Mouse (Mus musculus) hindbrain, embryonic 11.5 days (tissue): ENCODE results near the gene Tlx3. TPM values are rescaled to one million over a fixed set of nuclear protein-coding genes. Genes with fewer than 3 reads are reported as not detected.

Experiments used
- ATAC-seq: fragments of 200-750 bp; cut with Nextera tagmentation; 2 replicates; pipeline ENCODE4 v1.8.0; 2017; ENCODE audit warnings: mild to moderate bottlenecking, moderate TSS enrichment, moderate library complexity; ENCODE audit not compliant: low FRiP score
- DNase-seq: peaks from one replicate; pipeline ENCODE4 v3.0.0-alpha.2; 2015; ENCODE audit warnings: low spot score
- H3K27ac ChIP-seq: fragments of 300-500 bp; sonication (generic); 2 replicates; pipeline ENCODE4 v1.5.1; 2014; ENCODE audit warnings: mild to moderate bottlenecking, low read depth, low read length
- H3K27me3 ChIP-seq: fragments of 300-500 bp; sonication (generic); 2 replicates; pipeline ENCODE4 v1.6.1; 2014; ENCODE audit warnings: mild to moderate bottlenecking, low read length, moderate library complexity, mixed read lengths; ENCODE audit not compliant: control insufficient read depth, insufficient read depth
- H3K36me3 ChIP-seq: fragments of 300-500 bp; sonication (generic); 2 replicates; pipeline ENCODE4 v1.6.1; 2014; ENCODE audit warnings: mild to moderate bottlenecking, low read length, moderate library complexity, mixed read lengths; ENCODE audit not compliant: control insufficient read depth, insufficient read depth
- H3K4me1 ChIP-seq: fragments of 300-500 bp; sonication (generic); replicated peaks from 2 replicates; pipeline ENCODE4 v1.6.1; 2014; ENCODE audit warnings: low read length, mixed read lengths; ENCODE audit not compliant: control insufficient read depth, insufficient read depth
- H3K4me2 ChIP-seq: fragments of 300-500 bp; sonication (generic); replicated peaks from 2 replicates; pipeline ENCODE4 v1.6.1; 2014; ENCODE audit warnings: mild to moderate bottlenecking, low read depth, low read length
- H3K4me3 ChIP-seq: fragments of 300-500 bp; sonication (generic); 2 replicates; pipeline ENCODE4 v1.5.1; 2014; ENCODE audit warnings: low read depth, low read length
- H3K9ac ChIP-seq: fragments of 300-500 bp; sonication (generic); 2 replicates; pipeline ENCODE4 v1.6.1; 2014; ENCODE audit warnings: low read depth, low read length
- H3K9me3 ChIP-seq: fragments of 300-500 bp; sonication (generic); 2 replicates; pipeline ENCODE4 v1.6.1; 2016; ENCODE audit warnings: low read length; ENCODE audit not compliant: control insufficient read depth
- WGBS: fragments of 180-500 bp; shearing (Covaris S2); extraction: QIAGEN DNeasy Blood & Tissue Kit; methylation state at CpG from one replicate; pipeline ENCODE4 v1.1.7; 2014; 5-methylcytosine and 5-hydroxymethylcytosine counted together
- polyA plus RNA-seq: library from polyadenylated mRNA; unstranded; fragments of >200 nt; fragmentation: Nextera tagmentation; extraction: Ambion mirVana; gene quantifications from 2 replicates; pipeline ENCODE4 v1.2.1, GENCODE M21; 2014

The Tlx3 gene
- polyA plus RNA-seq, result 12.9 and 19.0 TPM in 2 replicates

DNA sequence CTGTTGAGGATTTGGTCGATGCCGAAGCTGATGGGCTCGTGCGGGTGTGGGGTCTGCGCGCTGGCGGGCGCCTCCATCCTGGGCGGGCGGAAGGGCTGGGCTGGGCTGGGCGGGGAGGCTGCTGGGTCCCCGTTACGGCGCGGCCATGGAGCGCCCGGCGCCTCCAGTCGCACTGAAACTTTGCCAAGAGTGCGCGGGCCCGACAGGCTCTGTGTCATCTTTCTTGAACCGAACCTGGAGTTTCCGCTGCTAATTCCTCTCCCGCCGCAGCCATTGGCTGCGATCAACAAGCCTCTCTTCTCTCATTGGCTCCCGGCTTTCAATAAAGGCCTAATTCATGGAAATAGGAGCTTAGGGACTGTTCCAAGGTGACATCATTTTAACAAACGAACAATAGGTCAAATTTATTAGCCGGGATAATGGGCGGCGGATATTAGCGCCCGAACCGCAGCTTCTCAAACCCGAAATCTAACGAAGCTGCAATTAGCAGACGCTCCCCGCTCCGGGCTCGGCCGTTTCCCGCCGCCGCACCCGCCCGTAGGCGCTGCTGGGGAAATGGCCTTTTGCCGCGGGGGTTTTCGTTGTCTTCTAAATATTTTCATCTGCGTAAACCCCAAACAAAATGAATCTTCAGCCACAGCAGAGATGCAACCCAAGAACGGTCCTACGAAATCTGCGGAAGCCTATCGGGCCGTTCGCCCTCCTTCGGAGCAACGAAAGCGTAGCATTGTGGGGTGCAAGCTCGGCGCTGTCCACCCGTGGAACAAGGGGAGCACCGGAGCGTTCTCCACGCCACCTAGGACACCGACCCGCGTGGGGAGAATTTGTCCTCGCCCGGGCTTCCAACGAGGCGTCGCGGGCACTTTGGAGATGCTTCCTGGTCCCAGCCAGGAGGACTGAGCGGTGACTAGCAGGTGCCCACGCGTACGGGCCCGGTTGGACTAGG is at the start of gene Tlx3:
Tlx3 (minus strand) TSS at position 207 of the 946 bp plus-strand sequence.
- Histone ChIP-seq H3K4me3 (peak within 1 kb of the TSS; percentile 38), H3K4me2 (peak within 1 kb of the TSS; percentile 56), H3K27me3 (peaks cover 76% of the 10 kb centered on the region), H3K27ac (peak within 1 kb of the TSS; percentile 61), H3K9me3 (no peaks in the 10 kb centered on the region), H3K36me3 (no peaks in the 10 kb centered on the region), H3K9ac (peak within 1 kb of the TSS; percentile 31), H3K4me1 (peaks cover 23% of the 10 kb centered on the region)
- ATAC-seq, result peak; percentile 65
- DNase-seq, result peak; percentile 78
- WGBS, result under 1% methylated on average over 78 of the region's 81 CpGs

- Histone ChIP-seq H3K4me2 (no peak overlapping the region), H3K27ac (no peak overlapping the region)
These were observed 36.9 kb upstream of the Tlx3 start for GRCm38 (mm10) chr11:33240295-33240694.

GRCm38 (mm10) chr11:33234134-33234533 is 30.7 kb upstream of the Tlx3 start:
- peak; percentile 72 for ATAC-seq

More at GRCm38 (mm10) chr11:33240295-33240694, 36.9 kb upstream of the Tlx3 start:
- WGBS, result 67% methylated on average over 3 of the region's 3 CpGs
- ATAC-seq (no peak; the same call in 1 of the 2 replicates), DNase-seq (no peak)
- no peaks in the 10 kb centered on the region for H3K36me3 ChIP-seq
- H3K27me3 ChIP-seq, result no peaks in the 10 kb centered on the region
- no peak overlapping the region for H3K4me3 ChIP-seq
- no peaks in the 10 kb centered on the region for H3K9me3 ChIP-seq
- no peaks in the 10 kb centered on the region for H3K4me1 ChIP-seq
- no peak overlapping the region for H3K9ac ChIP-seq

DNA sequence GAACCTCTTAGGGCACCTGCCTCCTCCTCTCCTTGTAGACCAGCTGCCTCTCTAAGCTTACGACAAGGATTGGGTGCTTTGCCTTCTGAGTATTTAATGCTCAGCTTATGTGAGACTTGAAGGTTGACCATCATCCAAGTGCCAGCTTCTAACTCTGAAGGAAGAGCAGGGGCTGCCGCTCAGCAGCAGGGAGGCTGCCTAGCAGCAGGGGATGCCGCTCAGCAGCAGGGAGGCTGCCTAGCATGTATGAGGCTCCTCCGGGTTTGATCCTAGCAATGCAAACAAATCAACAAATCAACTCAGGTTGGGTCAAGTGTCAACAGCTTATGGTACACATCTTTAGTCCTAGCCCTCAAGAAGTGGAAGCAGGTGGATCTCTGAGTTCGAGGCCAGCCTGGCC is 28.7 kb upstream of the Tlx3 start:
- Histone ChIP-seq H3K27me3 (no peaks in the 10 kb centered on the region; the same call in 1 of the 2 replicates), H3K4me3 (no peak overlapping the region), H3K9ac (no peak overlapping the region), H3K4me2 (no peak overlapping the region), H3K9me3 (no peaks in the 10 kb centered on the region), H3K36me3 (no peaks in the 10 kb centered on the region), H3K27ac (no peak overlapping the region), H3K4me1 (no peaks in the 10 kb centered on the region)
- 71% methylated on average over 5 of the region's 5 CpGs for WGBS
- ATAC-seq, result no peak
- DNase-seq, result no peak

More at GRCm38 (mm10) chr11:33234134-33234533, 30.7 kb upstream of the Tlx3 start:
- H3K27ac ChIP-seq, result no peak overlapping the region
- no peaks in the 10 kb centered on the region for H3K36me3 ChIP-seq
- no peaks in the 10 kb centered on the region for H3K27me3 ChIP-seq
- no peak overlapping the region for H3K4me3 ChIP-seq
- no peaks in the 10 kb centered on the region for H3K4me1 ChIP-seq
- H3K4me2 ChIP-seq, result no peak overlapping the region
- peak; percentile 58 for DNase-seq
- 50% methylated on average over 3 of the region's 3 CpGs for WGBS
- H3K9ac ChIP-seq, result no peak overlapping the region
- no peaks in the 10 kb centered on the region for H3K9me3 ChIP-seq

GRCm38 (mm10) chr11:33228186-33228585 is 24.8 kb upstream of the Tlx3 start:
- Histone ChIP-seq H3K4me3 (no peak overlapping the region), H3K9ac (no peak overlapping the region), H3K4me2 (no peak overlapping the region), H3K9me3 (no peaks in the 10 kb centered on the region), H3K27me3 (no peaks in the 10 kb centered on the region; the same call in 1 of the 2 replicates), H3K36me3 (no peaks in the 10 kb centered on the region), H3K27ac (no peak overlapping the region), H3K4me1 (no peaks in the 10 kb centered on the region)
- WGBS, result 90% methylated on average over 2 of the region's 2 CpGs
- DNase-seq (no peak), ATAC-seq (no peak)

DNA sequence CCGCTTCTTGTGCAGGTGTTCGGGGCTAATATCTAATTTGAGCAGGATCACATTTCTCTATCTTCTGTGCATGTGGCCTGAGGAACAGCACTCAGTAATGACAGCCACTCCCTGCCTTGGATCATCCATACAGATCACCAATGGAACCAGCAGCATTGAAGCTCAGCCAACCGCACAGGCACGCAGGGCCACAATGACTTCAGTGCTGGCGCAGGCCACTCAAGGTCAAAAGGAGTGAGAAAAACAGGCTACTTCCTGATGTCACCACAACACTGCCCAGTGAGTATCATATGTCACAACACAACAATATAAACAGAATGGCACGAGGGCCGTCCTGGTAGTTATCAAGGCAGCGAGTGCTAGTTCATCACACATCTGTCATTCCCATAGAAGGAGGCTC is 23.1 kb upstream of the Tlx3 start:
- no peaks in the 10 kb centered on the region for H3K4me1 ChIP-seq
- H3K27ac ChIP-seq, result no peak overlapping the region
- ATAC-seq (no peak), DNase-seq (no peak)
- H3K27me3 ChIP-seq, result no peaks in the 10 kb centered on the region; the same call in 1 of the 2 replicates
- no peak overlapping the region for H3K9ac ChIP-seq
- H3K36me3 ChIP-seq, result no peaks in the 10 kb centered on the region
- no peaks in the 10 kb centered on the region for H3K9me3 ChIP-seq
- 66% methylated on average over 8 of the region's 8 CpGs for WGBS
- H3K4me2 ChIP-seq, result no peak overlapping the region
- H3K4me3 ChIP-seq, result no peak overlapping the region

DNA sequence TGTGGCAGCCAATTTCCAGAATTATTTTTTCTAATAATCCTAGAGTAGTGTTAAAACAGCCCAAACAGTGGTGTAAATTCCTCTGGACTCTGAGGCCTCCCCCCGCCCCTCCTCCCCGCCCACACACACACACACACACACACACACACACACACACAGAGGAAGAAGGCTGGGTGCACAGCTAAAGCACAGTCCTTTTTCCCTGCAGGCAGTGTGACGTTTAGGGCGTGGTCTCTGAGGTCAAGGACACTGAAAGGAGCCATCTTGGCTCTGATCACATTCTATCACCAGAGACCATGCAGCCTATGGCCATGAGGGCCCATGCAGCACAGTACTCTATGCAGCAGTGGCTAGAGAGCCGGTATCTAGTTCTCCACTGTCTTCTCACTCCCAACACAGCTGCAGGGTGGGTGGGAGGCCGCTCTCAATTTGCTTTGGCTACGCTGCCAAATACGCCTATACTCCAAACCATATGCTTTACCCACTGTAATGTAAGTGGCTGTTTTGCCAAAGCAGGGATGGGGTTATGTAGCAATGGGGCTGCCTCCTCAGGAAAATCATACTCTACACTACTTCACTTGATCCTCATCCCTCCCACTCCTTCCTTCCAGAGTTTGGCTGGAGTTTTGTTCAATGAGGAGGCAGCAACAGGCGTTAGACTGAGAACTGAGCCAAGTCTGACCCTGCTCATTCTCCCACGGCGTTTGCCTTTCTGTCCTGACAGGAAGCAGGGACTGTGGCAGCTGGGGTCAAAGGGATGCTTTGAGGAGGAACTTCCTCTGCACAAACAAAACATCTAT is 18.4 kb upstream of the Tlx3 start:
- DNase-seq (no peak), ATAC-seq (no peak)
- Histone ChIP-seq H3K4me3 (no peak overlapping the region), H3K9ac (no peak overlapping the region), H3K4me1 (no peaks in the 10 kb centered on the region), H3K4me2 (no peak overlapping the region), H3K9me3 (no peaks in the 10 kb centered on the region), H3K27ac (no peak overlapping the region), H3K36me3 (no peaks in the 10 kb centered on the region), H3K27me3 (no peaks in the 10 kb centered on the region)
- 75% methylated on average over 11 of the region's 11 CpGs for WGBS

DNA sequence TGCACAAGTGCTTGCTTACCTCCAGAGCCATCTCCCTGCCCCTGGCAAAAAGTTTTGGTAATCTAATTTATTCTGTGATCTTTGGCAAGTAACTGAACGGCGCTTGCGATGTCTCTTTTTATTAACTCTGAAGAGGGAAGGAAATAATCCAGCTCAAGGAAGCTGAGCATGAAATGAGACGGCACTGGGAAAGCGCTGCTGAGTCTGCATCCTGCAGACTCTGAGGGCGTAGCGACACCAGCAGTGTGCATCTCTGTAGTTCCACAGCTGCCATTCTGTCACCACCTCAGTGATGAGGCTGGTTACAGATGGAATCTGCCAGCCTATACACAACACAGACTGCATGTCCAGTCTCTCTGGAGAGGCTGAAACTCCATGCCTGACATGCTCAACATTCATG is 17.4 kb upstream of the Tlx3 start:
- Histone ChIP-seq H3K9ac (no peak overlapping the region), H3K27ac (no peak overlapping the region), H3K4me1 (no peaks in the 10 kb centered on the region), H3K36me3 (no peaks in the 10 kb centered on the region), H3K4me3 (no peak overlapping the region), H3K4me2 (no peak overlapping the region), H3K27me3 (no peaks in the 10 kb centered on the region), H3K9me3 (no peaks in the 10 kb centered on the region)
- ATAC-seq (no peak), DNase-seq (no peak)
- WGBS, result 85% methylated on average over 7 of the region's 7 CpGs
